Mouse (Mus musculus): ENCODE measurements around the gene Mtus2. TPM values are rescaled to one million over a fixed set of nuclear protein-coding genes. Genes with fewer than 3 reads are reported as not detected.

Mtus2 gene
- polyA plus RNA-seq, 1 experiment: 33.3 TPM

DNA sequence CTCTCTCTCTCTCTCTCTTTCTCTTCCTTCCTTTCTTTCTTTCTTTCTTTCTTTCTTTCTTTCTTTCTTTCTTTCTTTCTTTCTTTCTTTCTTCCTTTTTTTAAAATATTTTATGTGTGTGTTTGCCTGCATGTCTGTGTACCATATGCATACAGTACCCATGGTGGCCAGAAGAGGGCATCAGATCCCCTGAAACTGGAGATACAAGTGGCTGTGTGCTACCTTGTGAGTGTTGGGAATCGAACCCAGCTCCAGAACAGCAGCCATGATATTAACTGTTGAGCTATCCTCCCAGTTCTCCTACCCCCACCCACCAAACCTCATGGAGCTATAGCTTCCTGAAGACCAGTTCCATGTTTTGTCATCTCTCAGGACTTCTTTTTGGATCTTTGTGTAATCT lies 3.7 kb downstream of the Mtus2 start:
- no peak for DNase-seq
- Histone ChIP-seq H3K4me1 (ENCODE audit: control insufficient read depth, insufficient read depth, low read length) (peaks cover 5% of the 10 kb centered on the region), H3K27me3 (ENCODE audit: control insufficient read depth, insufficient read depth, low read length) (no peaks in the 10 kb centered on the region), H3K27ac (ENCODE audit: insufficient read depth, low read length) (no peak overlapping the region), H3K4me3 (replicated peaks; ENCODE audit: insufficient read depth, low read depth, low read length) (no peak overlapping the region)
- TF ChIP-seq POLR2A (IDR thresholded peaks at IDR 0.05; ENCODE audit: borderline replicate concordance, insufficient read depth, low read length) (no peak), CTCF (IDR thresholded peaks at IDR 0.05; ENCODE audit: borderline replicate concordance, insufficient read depth, low read depth, low read length) (peak; percentile 44; the same call in 1 of the 2 replicates)
- 87% methylated on average over 1 of the region's 1 CpGs for WGBS

DNA sequence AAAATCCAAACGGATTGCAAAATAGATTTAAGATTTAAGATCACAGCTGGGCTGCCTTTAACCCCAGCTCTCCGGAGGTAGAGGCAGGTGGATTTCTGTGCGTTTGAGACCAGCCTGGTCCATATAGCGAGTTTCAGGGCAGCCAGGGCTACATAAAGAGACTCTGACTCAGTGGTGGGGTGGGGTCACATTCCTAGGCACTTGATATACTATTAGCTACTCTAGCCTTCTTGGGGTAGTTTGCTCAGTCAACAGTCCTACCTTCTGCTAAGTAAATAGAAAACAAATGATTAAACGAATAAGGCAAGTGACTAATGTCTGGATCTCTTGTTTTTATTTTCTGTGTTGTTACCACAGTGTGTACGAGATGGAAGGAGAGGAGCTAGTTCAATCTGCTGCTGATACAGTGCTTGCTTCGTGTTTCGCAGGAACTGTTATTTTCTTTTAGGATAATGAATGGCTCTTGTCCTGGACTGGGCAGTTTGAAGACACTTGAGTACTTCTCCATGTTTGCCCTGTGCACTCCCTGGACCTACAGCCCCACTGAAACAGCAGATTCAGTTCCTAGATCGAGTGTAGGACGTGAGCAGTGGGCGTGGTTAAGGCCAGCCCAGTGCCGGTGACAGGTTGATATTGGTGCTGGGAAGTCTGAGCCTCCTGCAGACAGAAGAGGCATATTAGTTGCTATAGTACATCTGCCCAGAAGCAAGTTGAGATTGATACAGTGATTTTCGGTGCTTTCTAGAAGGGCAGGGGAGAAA lies 6.9 kb downstream of the Mtus2 start:
- 70% methylated on average over 13 of the region's 13 CpGs for WGBS
- no peaks in the 10 kb centered on the region for H3K27me3 ChIP-seq (ENCODE audit: control insufficient read depth, insufficient read depth, low read length)
- DNase-seq: no peak
- no peak for TF ChIP-seq POLR2A (IDR thresholded peaks at IDR 0.05; ENCODE audit: borderline replicate concordance, insufficient read depth, low read length)
- no peak for TF ChIP-seq CTCF (IDR thresholded peaks at IDR 0.05; ENCODE audit: borderline replicate concordance, insufficient read depth, low read depth, low read length)
- no peak overlapping the region for H3K4me3 ChIP-seq (replicated peaks; ENCODE audit: insufficient read depth, low read depth, low read length)
- H3K4me1 ChIP-seq (ENCODE audit: control insufficient read depth, insufficient read depth, low read length): peaks cover 13% of the 10 kb centered on the region
- H3K27ac ChIP-seq (ENCODE audit: insufficient read depth, low read length): no peak overlapping the region

DNA sequence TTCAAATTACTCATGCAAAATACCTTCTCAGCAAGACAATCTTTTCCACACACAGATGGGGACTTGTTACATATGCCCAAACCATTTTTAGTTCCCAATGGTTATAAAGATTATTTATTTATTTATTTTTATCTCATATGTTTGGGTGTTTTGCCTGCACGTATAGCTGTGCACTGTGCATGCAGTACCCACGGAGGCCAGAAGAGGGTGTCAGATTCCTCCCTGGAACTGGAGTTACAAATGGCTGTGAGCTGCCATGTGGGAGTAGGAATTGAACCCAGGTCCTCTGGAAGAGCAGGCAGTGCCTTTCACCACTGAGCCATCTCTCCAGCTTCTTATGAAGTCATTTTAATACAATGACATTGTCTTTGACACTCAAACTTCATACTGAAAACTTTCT lies 7.7 kb downstream of the Mtus2 start:
- no peak overlapping the region for H3K4me3 ChIP-seq (replicated peaks; ENCODE audit: insufficient read depth, low read depth, low read length)
- no peak for TF ChIP-seq POLR2A (IDR thresholded peaks at IDR 0.05; ENCODE audit: borderline replicate concordance, insufficient read depth, low read length)
- TF ChIP-seq CTCF (IDR thresholded peaks at IDR 0.05; ENCODE audit: borderline replicate concordance, insufficient read depth, low read depth, low read length): peak; percentile 55; the same call in 1 of the 2 replicates
- H3K27ac ChIP-seq (ENCODE audit: insufficient read depth, low read length): no peak overlapping the region
- no peak for DNase-seq
- peaks cover 13% of the 10 kb centered on the region for H3K4me1 ChIP-seq (ENCODE audit: control insufficient read depth, insufficient read depth, low read length)
- WGBS: 61% methylated on average over 2 of the region's 2 CpGs
- H3K27me3 ChIP-seq (ENCODE audit: control insufficient read depth, insufficient read depth, low read length): no peaks in the 10 kb centered on the region

DNA sequence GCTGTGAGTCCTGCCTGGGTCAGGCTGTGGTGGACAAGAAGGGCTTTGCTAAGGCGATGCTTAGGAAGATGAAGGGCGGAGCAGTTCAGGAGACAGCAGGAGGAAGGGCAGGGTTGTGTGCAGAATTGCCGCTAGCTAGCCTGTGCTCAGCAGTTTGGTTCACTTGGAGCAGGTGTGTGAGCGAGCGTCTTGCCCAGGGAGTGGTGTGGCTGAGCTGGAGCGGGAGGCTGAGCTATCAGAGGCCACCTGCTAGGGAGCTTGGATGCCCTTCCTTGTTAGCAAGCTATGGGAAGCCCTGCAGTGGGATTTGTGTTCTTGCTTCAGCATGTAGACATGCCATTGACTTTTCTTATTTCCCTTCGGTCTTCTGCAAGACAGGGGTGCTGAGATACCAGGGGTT lies 9.5 kb downstream of the Mtus2 start:
- 38% methylated on average over 7 of the region's 7 CpGs for WGBS
- DNase-seq: peak; percentile 56 to 64
- no peak for TF ChIP-seq CTCF (IDR thresholded peaks at IDR 0.05; ENCODE audit: borderline replicate concordance, insufficient read depth, low read depth, low read length)
- no peak for TF ChIP-seq POLR2A (IDR thresholded peaks at IDR 0.05; ENCODE audit: borderline replicate concordance, insufficient read depth, low read length)
- Histone ChIP-seq H3K27me3 (ENCODE audit: control insufficient read depth, insufficient read depth, low read length) (no peaks in the 10 kb centered on the region), H3K4me3 (replicated peaks; ENCODE audit: insufficient read depth, low read depth, low read length) (no peak overlapping the region), H3K4me1 (ENCODE audit: control insufficient read depth, insufficient read depth, low read length) (peaks cover 13% of the 10 kb centered on the region), H3K27ac (ENCODE audit: insufficient read depth, low read length) (no peak overlapping the region)

DNA sequence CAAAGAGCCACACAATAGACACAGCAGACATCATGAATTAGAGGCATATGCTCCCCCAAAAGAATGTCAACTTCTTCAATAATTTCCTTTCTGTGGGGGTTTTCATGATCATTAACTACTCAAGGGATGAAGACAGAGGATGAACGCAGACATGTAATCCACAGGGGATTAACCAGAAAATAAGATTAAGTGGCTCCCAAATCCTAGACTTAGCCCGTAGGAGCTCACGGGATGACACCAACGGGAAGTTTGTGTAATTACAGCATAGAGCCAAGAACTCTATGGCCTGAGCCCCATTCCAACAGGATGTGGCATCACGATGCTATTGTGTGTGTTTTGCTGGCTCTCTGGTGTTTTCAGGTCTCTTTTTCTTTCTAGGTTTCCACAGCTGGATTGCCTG lies 12.4 kb downstream of the Mtus2 start:
- no peak for DNase-seq
- Histone ChIP-seq H3K27ac (ENCODE audit: insufficient read depth, low read length) (no peak overlapping the region), H3K4me1 (ENCODE audit: control insufficient read depth, insufficient read depth, low read length) (peaks cover 14% of the 10 kb centered on the region), H3K4me3 (replicated peaks; ENCODE audit: insufficient read depth, low read depth, low read length) (no peak overlapping the region), H3K27me3 (ENCODE audit: control insufficient read depth, insufficient read depth, low read length) (no peaks in the 10 kb centered on the region)
- no peak for TF ChIP-seq POLR2A (IDR thresholded peaks at IDR 0.05; ENCODE audit: borderline replicate concordance, insufficient read depth, low read length)
- no peak for TF ChIP-seq CTCF (IDR thresholded peaks at IDR 0.05; ENCODE audit: borderline replicate concordance, insufficient read depth, low read depth, low read length)
- 55% methylated on average over 5 of the region's 5 CpGs for WGBS

DNA sequence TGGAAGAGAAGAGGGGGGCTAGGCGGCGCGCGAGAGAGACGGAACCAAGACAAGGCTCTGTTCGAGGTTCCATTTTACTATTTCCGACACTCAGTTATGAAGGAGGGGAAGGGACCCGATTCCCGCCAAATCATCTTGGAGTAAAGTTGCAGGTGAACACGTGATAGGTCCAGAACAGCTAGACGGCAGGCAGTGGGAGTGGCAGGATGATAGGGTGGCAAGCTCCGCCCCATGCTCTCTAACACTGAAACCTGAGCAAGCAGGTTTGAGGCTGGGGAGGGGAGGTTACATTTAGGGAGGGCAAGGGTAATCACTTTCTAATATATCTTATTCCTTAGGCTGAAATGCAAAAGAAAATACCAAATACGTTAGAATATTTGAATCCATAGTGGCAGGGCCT lies 18.9 kb downstream of the Mtus2 start:
- Histone ChIP-seq H3K4me3 (replicated peaks; ENCODE audit: insufficient read depth, low read depth, low read length) (no peak overlapping the region), H3K27ac (ENCODE audit: insufficient read depth, low read length) (no peak overlapping the region), H3K27me3 (ENCODE audit: control insufficient read depth, insufficient read depth, low read length) (no peaks in the 10 kb centered on the region), H3K4me1 (ENCODE audit: control insufficient read depth, insufficient read depth, low read length) (peaks cover 16% of the 10 kb centered on the region)
- 80% methylated on average over 13 of the region's 13 CpGs for whole genome bisulfite sequencing
- TF ChIP-seq POLR2A (IDR thresholded peaks at IDR 0.05; ENCODE audit: borderline replicate concordance, insufficient read depth, low read length): no peak
- TF ChIP-seq CTCF (IDR thresholded peaks at IDR 0.05; ENCODE audit: borderline replicate concordance, insufficient read depth, low read depth, low read length): no peak
- DNase-seq: no peak

DNA sequence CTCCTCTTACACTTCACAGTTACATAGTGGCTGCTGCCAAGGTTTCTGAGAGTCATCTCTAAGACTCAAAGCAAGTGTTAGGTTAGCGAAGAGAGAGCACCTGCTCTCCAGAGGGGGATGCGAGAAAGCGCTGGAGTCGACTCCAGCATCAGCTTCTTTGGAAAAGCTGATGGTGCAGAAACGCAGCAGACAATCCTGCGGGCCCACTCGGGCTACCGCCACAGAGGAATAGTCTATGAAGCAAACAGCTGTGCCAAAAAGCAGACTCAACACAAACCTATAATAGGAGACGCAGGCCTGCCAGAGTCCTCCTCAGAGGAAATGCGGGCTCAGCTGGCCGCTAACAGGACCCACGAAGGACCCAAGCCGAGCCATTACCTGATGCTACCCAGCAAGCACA lies 23.5 kb downstream of the Mtus2 start:
- TF ChIP-seq CTCF (IDR thresholded peaks at IDR 0.05; ENCODE audit: borderline replicate concordance, insufficient read depth, low read depth, low read length) (no peak), POLR2A (IDR thresholded peaks at IDR 0.05; ENCODE audit: borderline replicate concordance, insufficient read depth, low read length) (no peak)
- peaks cover 13% of the 10 kb centered on the region for H3K4me1 ChIP-seq (ENCODE audit: control insufficient read depth, insufficient read depth, low read length)
- WGBS: 60% methylated on average over 13 of the region's 13 CpGs
- H3K27ac ChIP-seq (ENCODE audit: insufficient read depth, low read length): no peak overlapping the region
- DNase-seq: peak in 1 of 2 experiments; percentile 39
- no peaks in the 10 kb centered on the region for H3K27me3 ChIP-seq (ENCODE audit: control insufficient read depth, insufficient read depth, low read length)
- no peak overlapping the region for H3K4me3 ChIP-seq (replicated peaks; ENCODE audit: insufficient read depth, low read depth, low read length)

DNA sequence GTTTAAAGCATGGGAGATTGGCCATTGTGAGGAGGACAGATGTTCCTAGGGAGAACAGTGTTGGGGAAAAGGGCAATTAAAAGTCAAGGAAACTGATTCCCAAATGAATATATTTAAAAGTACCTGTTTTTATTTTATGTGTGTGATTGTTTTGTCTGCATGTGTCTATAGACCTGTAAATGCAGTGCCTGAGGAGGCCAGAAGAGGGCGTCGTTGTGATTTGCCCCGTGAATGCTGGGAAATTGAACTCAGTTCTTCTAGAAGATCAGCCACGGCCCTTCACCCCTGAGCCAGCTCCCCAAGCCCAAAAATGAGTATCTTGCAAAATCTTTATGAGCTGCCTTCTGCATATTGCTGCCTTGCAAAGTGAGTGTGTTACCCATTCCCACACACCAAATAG lies 33.2 kb downstream of the Mtus2 start:
- Histone ChIP-seq H3K4me1 (ENCODE audit: control insufficient read depth, insufficient read depth, low read length) (peaks cover 3% of the 10 kb centered on the region; the same call in 1 of the 2 replicates), H3K27ac (ENCODE audit: insufficient read depth, low read length) (no peak overlapping the region), H3K27me3 (ENCODE audit: control insufficient read depth, insufficient read depth, low read length) (no peaks in the 10 kb centered on the region), H3K4me3 (replicated peaks; ENCODE audit: insufficient read depth, low read depth, low read length) (no peak overlapping the region)
- WGBS: 77% methylated on average over 4 of the region's 4 CpGs
- TF ChIP-seq CTCF (IDR thresholded peaks at IDR 0.05; ENCODE audit: borderline replicate concordance, insufficient read depth, low read depth, low read length) (peak; percentile 30; the same call in 1 of the 2 replicates), POLR2A (IDR thresholded peaks at IDR 0.05; ENCODE audit: borderline replicate concordance, insufficient read depth, low read length) (no peak)
- no peak for DNase-seq
